Mouse (Mus musculus) liver, embryonic 13.5 days (tissue): ENCODE measurements around the gene Lrrc1. TPM values are rescaled to one million over a fixed set of nuclear protein-coding genes. Genes with fewer than 3 reads are reported as not detected.

Experiments
- microRNA-seq: library from miRNA; unstranded; fragments of <30 nt; microRNA quantifications from one replicate; pipeline ENCODE4, GENCODE M21; 2016
- polyA plus RNA-seq: library from polyadenylated mRNA; unstranded; fragments of >200 nt; fragmentation: Nextera tagmentation; extraction: Ambion mirVana; gene quantifications from 2 replicates; pipeline ENCODE4 v1.2.1, GENCODE M21; 2015

Gene Lrrc1
- polyA plus RNA-seq, 1 experiment from 2014 or later, result 3.1 TPM

Small RNA genes lying within 50 kb of the gene (microRNA-seq; reads per million reads assigned to microRNA genes)
- gene Gm25250, result not detected

Other genes starting within 250 kb of the Lrrc1 start
- gene Mlip, start 191.9 kb downstream of the Lrrc1 start, polyA plus RNA-seq, result 0.28 TPM in 1 of 2 replicates, not detected in the other
- 0.24 TPM in 2 replicates for gene Klhl31, start 91.6 kb upstream of the Lrrc1 start, polyA plus RNA-seq
- gene Gclc, start 209.7 kb upstream of the Lrrc1 start, polyA plus RNA-seq, result 23.5 and 25.1 TPM in 2 replicates